Mouse (Mus musculus): ENCODE measurements around the gene Ccdc69. TPM values are rescaled to one million over a fixed set of nuclear protein-coding genes. Genes with fewer than 3 reads are reported as not detected.
"Not testable (repeated sequence)": the region's sequence is repeated elsewhere in the genome, so short reads cannot be mapped to it uniquely, and the experiment has no call there.

Gene Ccdc69
- total RNA-seq, 2 experiments from 2014 or later, result 3.0 to 3.3 TPM

DNA sequence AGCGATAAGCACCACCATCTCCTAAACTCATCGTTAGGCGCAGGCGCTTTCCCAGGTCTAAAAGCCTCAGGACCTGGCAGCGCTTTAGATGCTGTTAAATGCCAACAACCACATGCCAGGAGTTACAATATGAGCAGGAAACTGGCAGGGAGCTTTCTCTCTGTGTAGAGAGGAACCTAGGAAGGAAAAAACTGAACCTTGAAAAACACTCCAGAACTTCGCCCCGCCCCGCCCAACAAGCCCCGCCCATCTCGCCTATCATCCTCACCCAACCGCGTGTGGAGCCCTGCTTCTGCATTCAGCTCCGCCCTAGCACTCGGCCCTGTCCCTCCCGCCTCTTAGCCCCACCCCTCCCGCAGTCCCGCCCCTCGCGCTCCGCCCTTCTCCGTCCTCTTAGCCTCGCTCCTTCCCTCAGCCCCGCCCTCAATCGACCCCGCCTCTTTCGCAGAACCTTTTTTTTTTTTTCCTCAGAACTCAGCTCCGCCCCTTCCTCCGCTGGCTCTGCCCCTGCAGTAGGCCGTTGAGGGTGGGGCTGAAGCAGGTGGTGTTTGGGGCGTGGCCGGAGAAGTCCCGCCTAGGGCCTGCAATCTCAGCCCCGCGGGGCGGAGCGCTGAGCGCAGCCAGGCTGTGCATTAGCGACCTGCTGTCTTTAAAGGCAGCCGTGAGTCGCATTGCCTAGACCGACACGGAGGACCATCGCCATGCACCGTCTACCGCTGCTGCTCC is 19.7 kb upstream of the Ccdc69 start, which contains the start of gene Gm2a:
Gene Gm2a (plus strand): TSS at position 653 of the 726 bp plus-strand sequence.
- DNase-seq (ENCODE audit: low spot score), result peak; percentile 96

DNA sequence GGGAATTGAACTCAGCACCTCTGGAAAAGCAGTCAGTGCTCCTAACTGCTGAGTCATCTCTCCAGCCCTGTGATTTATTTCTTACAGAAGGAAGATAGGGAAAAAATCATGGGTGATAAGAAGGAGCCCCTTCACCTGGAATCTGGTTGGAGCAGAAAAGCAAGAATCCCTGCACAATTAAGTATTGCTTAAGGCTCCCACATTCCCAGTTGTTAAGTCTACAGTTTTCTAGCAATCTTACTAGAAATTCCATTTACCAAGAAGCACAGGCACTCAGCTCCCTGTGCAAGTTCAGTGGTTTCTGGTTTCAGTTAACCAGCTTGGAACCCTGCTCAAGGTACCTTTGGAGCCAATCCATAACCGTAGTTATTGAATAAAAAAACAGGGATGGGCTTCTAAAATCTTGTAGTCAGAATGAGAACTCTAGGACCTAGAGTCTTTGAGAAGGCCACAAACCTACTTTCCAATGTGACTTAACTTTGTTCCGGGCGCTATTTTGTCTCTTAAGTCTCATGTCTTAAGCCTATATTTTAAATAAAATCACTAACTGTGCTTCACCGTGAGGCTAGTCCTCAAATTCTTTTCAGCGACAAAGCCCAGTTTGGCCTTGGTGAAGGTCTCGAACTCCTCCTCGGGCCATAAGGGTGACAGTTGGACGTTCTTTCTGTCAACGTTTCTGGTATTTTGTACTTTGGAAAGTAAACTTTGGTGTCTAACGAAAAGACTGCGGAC is 19.0 kb upstream of the Ccdc69 start:
- no peak for DNase-seq (ENCODE audit: low spot score)

DNA sequence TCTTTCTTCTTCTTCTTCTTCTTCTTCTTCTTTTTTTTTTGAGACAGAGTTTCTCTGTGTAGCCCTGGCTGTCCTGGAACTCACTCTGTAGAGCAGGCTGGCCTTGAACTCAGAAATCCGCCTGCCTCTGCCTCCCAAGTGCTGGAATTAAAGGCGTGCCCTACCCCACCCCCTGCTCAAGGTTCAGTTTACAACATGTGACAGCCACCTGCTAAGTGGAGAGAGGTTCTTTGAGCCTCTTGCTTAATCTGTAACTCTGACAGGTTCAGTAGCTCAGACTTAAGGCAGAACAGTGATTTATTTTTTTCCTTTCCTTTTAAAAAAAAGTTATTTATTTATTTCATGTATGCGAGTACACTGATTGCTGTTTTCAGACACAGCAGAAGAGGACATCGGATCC is 18.4 kb upstream of the Ccdc69 start:
- not testable (repeated sequence) for DNase-seq (ENCODE audit: low spot score)

DNA sequence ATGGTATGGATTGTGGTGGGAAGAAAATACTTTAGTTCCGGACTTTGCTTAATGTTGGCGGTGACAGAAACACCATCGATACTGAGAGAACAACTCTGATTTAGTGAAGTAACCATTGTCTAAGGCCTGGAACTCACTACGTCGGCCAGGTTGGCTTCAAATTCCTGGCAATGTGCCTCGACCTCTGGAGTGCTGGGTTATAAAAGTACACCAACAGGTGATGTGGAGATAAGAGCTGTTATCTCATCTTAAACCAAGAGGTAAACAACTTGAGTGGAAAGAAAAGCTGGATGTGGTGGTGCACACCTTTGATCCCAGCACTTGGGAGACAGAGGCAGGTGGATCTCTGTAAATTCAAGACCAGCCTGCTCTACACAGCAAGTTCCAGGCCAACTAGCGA is 15.2 kb upstream of the Ccdc69 start:
- DNase-seq (ENCODE audit: low spot score), result no peak

DNA sequence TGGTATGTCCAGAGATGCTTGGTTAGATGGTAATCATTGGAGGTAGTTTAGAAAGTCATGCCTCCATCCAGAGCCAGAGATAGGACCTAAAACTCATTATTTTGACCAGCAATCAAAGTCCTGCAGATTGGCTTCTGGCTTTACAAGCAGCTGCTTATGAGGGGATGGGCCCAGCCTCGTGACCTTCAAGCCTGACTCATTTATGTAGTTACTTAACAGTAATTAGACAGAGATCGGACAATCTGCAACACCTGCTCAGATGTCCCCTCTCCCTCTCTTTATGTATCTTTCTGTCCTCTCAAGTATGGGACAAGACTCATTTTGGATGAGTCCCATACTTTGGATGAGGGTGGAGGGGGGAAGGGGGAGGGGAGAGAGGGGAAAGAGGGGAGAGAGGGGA is 12.0 kb upstream of the Ccdc69 start:
- DNase-seq (ENCODE audit: low spot score), result no peak

DNA sequence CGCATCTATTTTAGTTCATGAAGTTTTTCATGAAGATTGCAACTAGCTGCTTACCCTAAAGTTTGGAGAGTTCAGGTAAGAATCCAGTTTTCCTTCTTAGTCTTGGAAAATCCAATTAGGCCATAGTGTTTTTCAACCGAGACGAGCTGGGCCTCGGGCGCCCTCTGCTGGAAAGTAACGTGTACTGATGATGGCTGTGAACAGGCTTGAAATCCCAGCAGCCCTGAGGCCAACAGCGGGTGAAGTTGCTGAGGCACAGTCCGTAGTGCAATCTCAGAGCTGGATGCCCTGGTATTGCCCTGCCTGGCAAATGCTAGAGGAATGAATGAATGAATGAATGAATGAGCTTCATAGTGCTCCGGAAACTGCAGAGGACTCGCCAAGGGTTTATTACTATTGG is 9.1 kb upstream of the Ccdc69 start:
- DNase-seq (ENCODE audit: low spot score), result peak; percentile 70

DNA sequence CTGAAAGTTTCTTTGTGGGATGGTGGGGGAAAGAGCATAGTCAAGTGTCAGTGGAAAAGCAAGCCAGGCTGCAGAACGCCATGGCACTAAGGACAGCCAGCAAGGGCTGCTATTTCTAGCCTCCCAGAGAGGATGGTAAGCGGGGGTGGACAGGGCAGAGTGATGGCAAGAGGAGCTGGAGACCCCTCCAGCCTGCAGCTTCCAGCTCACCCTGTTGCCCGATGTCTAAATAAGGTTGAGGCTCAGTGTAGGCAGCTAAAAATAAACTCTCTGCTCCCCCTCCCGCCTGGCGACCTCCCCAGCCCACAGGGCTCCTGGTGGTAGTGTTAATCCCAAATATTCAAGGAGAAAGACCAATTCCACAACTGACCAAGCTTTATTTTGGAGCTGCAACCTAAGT is 7.5 kb upstream of the Ccdc69 start:
- peak; percentile 42 for DNase-seq (ENCODE audit: low spot score)

DNA sequence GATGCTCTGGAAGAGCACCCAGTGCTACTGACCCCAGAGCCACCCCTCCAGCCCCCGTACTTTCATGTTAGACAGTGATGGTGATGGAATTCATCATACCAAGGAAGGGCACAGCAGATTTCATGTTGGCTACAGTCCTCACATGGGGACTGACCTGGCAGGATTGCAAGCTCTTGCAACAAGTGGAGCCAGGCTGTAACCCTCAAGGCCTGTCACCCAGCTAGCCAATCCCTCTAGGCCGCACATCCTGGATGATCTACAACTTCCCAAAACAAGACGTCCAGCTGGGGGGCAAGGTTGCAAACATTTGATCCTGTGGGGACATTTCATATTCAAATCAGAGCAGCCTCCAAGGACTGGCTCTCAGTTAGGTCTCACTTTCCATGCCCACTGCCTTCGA is 6.7 kb upstream of the Ccdc69 start:
- DNase-seq (ENCODE audit: low spot score), result peak; percentile 32

DNA sequence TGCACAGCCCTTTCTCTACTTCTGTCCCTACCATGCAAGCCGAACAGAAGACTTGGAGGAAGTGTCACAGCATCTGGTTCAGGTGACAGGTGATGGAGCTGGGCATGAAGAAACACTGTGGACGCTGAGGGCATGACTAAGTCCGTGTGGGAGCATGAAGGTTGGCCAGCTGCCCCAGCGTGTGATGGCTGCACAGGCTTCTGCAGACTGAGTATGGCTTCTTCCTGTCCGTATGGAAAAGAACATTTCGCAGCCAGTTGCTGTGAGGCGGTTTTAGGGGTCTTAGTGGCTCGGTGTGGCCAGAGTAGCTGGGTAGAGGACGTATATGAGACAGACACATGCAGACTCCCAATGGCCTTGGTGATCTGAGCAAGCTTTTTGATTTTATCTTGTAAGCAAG is 3.3 kb upstream of the Ccdc69 start:
- DNase-seq (ENCODE audit: low spot score), result no peak

DNA sequence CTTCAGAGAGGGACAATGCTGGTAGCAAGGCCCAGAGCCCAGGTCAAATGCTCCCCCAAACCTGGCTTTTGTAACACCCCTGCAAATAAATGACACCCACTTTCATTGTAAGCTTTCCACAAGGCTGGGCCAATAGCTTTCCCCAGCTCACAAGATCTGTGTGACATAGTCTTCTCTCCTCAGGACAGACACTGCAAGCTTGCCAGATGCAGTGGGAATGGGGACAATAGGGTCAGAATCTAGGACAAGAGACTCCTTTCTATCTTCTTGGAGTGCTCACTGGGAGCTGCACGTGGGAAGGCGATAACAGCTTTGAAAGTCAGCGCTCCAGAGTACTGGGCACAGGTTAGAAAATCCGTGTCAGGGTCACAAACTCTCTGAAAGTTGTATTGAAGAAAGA is 1.2 kb upstream of the Ccdc69 start:
- no peak for DNase-seq (ENCODE audit: low spot score)

DNA sequence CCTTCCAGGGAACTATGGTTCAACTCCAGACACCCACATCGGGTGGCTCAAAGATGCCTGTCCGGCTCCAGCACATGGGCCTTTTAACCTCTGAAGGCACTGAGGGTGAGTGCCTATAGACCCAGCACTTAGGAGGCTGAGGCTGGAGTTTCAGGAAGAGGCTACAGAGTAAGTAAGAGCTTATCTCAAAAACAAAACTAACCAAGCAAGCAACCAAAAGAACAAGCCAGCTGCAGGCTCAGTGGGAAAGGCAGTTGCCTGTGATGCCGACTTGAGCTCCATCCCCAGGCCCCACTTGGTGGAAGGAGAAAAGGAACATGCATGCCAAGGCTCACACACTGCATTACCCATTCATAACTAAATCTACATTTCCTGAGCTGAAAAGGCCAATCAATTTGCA is 571 bp upstream of the Ccdc69 start:
- DNase-seq (ENCODE audit: low spot score), result no peak

DNA sequence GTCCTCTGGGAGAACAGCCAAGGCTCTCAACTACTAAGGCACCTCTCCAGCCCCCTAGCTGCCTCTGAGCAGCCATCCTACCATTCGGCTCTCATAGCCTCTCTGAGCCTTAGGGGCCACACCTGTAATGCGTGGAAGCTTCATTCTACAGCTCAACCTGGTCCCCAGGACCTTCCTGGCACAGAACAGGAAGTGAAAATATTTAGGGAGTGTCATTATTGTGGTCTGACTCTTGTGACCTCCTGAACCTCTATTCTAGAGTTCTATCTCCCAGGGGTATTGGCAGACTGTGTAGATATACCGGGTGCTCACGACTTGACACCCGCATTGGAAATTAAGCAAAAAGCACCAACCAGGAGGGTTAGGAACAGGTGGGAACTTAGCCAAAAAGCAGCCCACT is 1.7 kb downstream of the Ccdc69 start:
- DNase-seq (ENCODE audit: low spot score), result no peak

DNA sequence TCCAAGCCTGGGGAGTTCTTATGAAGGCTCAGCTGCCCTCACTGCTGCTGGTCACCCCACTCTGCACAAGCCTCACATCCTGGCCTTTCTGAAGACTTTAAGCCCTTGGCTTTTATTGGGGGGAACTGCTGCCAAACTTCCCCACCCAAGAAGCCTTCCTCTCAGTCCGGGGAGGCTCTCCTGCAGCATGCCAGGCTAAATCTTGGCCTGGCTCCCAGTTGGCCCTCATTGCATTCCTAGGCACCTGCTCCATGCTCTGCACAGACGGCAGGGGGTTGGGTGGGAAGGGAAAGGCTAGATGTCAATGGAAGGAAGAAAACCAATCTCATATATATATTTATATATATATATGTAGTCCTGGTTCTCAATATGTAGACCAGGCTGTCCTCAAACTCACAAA is 2.3 kb downstream of the Ccdc69 start:
- peak; percentile 36 for DNase-seq (ENCODE audit: low spot score)

DNA sequence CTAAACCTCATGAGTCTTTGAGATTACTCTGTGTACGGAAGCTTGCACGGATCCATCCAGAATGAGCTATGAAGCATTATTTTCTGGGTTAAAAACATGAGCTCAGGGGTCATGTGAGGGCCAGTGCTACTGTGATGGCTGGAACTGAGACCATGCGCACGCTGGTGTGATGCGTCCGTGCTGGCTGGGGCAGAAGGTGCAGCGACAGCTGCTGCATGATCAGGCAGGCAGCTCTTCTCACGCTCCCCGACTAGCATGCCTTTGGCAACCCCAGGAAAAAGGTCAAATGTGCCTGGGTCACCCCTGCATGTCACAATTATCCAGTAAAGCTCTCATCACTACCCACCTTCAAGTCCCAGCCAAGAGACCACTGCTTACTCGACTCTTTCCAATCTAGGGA is 4.7 kb downstream of the Ccdc69 start:
- DNase-seq (ENCODE audit: low spot score), result peak; percentile 17

DNA sequence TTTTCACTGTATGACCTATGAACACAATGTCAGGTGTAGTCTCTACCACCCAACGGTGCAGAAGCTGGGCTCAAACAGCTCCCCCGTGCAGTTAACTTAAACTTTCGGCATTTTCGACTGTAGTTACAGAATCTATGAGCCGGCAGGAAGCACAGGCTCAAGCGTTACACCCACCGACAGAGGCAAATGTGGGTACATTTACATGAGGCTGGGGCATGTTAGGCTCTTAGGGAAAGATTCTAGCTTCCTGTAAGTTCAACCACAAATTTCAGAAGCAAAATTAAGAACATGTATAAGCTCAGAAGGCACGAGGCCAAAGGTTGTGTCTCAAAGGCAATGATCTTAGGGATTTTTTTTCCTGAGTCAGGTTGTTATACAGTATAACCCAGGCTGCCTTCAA is 5.5 kb downstream of the Ccdc69 start:
- no peak for DNase-seq (ENCODE audit: low spot score)

DNA sequence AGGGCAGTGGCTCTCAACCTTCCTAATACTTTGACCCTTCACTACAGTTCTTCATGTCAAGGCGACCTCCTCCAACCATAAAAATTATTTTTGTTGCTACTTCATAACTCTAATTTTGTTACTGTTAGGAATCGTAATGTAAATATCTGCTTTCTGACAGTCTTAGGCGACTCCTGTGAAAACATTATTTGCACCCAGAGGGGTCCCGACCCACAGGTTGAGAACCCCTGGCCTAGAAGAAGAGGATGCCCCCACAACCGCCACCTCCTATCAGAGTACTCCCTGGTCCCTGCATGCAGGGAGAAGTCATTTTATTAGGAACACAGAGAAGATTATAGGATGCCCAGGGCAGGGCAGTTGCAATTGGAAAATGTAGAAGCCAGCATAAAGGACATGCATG is 6.6 kb downstream of the Ccdc69 start:
- no peak for DNase-seq (ENCODE audit: low spot score)

DNA sequence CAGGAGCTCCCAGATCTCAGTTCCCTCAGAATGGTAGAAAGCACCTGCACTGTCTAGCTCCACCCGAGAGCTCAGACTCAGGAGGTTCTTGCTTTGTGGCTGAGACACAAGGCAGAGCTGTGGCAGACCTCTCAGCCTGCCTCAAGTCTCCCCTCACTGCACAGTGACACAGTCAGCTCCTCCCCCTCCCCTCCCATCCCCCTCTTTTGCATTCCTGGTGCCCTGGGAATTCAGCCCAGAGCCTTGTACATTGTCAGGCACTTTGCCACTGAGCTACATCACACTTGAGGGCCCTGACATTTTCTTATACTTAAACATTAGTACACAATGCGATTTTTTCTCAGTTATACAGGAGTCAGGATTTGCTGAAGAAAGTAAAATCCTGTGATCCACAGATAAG is 8.9 kb downstream of the Ccdc69 start:
- DNase-seq (ENCODE audit: low spot score), result no peak

DNA sequence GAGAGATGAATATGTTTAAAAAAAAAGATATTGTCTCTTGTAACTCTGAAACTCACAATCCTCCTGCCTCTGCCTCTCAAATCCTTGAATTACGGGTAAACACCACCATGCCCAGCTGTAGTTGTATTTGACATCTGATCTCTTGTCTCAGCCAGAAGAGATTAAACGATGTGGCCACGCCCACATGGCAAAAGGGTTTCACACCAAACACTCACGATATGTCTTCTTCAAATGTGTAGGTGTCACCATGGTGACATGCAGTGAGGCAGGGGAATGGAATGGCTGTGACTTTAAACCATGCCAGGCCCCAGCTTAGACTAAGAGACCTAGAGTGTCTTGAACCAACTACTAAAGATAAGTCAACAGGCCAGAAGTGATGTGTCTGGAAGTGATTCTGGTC is 11.0 kb downstream of the Ccdc69 start:
- no peak for DNase-seq (ENCODE audit: low spot score)

DNA sequence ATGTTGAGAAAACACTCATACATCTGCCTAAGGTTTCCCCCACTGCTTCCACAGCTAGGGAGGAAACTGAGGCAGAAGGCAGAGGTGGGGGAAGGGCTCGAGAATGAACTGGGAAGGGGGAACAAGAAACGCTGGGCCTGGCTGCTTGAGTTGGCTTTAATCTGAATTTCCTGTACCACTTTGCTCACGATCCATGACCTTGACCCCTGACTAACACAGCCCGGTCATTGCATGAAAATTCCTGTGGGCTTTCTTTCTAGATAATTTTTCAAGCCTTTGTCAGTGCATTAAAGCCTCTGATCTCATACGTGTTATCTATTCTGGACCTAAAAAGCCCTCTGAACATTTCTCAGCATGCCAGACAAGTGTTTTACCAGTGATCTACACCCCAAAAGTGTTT is 15.1 kb downstream of the Ccdc69 start:
- no peak for DNase-seq (ENCODE audit: low spot score)

DNA sequence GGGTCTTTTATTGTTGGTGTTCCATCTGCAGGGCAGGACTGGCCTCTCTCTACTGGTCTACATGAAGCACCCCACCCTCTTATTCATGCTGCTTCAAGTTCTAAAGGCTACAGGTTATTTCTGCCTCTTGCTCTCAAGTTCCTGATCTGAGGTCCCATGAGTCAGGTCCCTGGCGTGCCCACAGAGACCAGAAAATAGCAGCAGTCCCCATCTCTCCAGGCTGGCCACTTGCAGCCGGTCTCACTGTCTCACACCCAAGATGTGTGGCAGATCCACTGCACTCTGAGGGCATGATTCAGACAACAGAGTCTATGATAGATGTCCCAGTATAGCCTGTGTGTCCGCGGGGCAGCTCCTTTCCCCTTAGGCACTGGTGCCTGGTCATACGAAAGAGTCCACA is 17.1 kb downstream of the Ccdc69 start:
- DNase-seq (ENCODE audit: low spot score), result peak; percentile 51

DNA sequence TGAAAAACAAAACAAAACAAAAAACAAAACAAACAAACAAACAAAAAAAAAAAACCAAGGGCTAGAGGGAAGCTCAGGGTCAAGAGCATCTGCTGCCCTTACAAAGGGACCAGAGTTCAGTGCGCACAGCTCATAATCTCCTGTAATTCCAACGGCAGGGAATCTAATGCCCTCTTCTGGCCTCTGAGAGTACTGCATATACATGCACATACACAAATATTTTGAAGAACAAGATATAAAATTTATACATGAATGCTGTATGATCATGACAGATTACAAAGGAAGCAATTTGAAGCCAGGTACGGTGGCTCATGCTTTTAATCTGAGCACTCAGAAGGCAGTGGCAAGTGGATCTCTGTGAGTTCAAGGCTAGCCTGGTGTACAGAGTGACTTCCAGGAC is 20.4 kb downstream of the Ccdc69 start:
- no peak for DNase-seq (ENCODE audit: low spot score)

DNA sequence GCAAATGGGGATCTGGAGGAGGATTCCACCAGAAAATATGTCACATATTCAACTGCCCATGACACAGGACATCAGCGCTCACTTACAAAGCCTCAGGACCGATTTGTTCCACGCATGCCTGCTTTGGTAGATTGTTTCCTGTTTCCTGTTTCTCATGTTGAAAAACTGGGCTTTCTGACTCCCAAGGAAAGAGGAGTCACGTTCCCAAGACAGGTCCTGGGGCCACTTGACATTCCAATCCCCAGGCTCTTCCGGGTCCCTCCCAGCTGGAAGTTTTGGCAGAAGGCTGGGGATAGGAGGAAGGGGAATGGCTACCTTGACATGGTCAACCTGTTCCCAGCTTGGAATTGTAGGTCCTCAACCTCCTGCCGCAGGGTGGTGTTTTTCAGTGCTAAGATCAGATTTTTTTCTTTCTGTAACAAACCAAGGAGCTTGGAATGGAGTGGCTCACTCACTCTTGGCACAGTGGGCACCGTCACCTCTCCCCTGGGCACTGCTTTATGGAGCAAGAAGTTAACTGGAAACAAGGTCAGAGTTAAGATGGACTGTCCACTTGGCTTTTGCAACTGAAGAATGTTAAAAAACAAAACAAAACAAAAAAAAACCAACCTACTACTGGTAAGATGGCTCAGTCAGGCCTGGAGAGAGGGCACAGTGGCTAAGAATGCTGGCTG is 27.0 kb downstream of the Ccdc69 start:
- DNase-seq (ENCODE audit: low spot score), result no peak

DNA sequence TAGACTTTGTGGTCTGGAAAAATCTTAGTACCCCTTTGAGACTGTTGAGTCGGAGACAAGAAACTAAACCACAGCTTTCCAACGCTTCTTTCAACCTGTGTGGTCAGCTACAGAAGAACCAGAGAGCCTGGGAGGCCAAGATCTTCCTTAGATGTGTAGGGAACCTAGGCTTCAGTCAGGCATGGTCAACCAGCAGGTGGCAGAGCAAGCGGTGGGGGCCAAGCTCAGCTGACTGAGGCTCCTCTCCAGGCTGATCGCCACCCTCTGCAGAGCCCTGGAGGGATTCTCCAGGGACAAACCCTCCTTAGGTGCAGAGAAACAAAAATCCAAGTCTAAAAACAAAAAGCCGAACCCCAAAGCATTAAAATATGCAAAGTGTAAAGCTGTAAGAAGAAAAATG is 31.3 kb downstream of the Ccdc69 start:
- peak; percentile 67 for DNase-seq (ENCODE audit: low spot score)

All from gastrocnemius, adult 18-20 months (tissue).